Mouse (Mus musculus) neural tube, embryonic 15.5 days (tissue): ENCODE results near the gene Eepd1. TPM values are rescaled to one million over a fixed set of nuclear protein-coding genes. Genes with fewer than 3 reads are reported as not detected.

Source experiments
- ATAC-seq: fragments of 200-750 bp; cut with Nextera tagmentation; 2 replicates; pipeline ENCODE4 v1.8.0; 2017; ENCODE audit warnings: mild to moderate bottlenecking, moderate TSS enrichment, moderate library complexity; ENCODE audit not compliant: low FRiP score
- H3K27ac ChIP-seq: fragments of 300-500 bp; sonication (generic); replicated peaks from 2 replicates; pipeline ENCODE4 v1.5.1; 2015; ENCODE audit warnings: mild to moderate bottlenecking, inconsistent platforms
- H3K27me3 ChIP-seq: fragments of 300-500 bp; sonication (generic); replicated peaks from 2 replicates; pipeline ENCODE4 v1.6.1; 2015; ENCODE audit warnings: inconsistent platforms
- H3K36me3 ChIP-seq: fragments of 300-500 bp; sonication (generic); 2 replicates; pipeline ENCODE4 v1.6.1; 2015; ENCODE audit warnings: inconsistent platforms
- H3K4me1 ChIP-seq: fragments of 300-500 bp; sonication (generic); 2 replicates; pipeline ENCODE4 v1.6.1; 2015; ENCODE audit warnings: inconsistent platforms
- H3K4me2 ChIP-seq: fragments of 300-500 bp; sonication (generic); 2 replicates; pipeline ENCODE4 v1.6.1; 2015; ENCODE audit warnings: inconsistent platforms, mild to moderate bottlenecking, moderate library complexity
- H3K4me3 ChIP-seq: fragments of 300-500 bp; sonication (generic); replicated peaks from 2 replicates; pipeline ENCODE4 v1.5.1; 2015; ENCODE audit warnings: mild to moderate bottlenecking, inconsistent platforms
- H3K9ac ChIP-seq: fragments of 300-500 bp; sonication (generic); replicated peaks from 2 replicates; pipeline ENCODE4 v1.6.1; 2015; ENCODE audit warnings: mild to moderate bottlenecking, inconsistent platforms
- H3K9me3 ChIP-seq: fragments of 300-500 bp; sonication (generic); replicated peaks from 2 replicates; pipeline ENCODE4 v1.6.1; 2016; ENCODE audit warnings: inconsistent platforms
- WGBS: fragments of 180-500 bp; shearing (Covaris S2); methylation state at CpG from one replicate; pipeline ENCODE4 v1.1.7; 2015; ENCODE audit warnings: mixed read lengths; 5-methylcytosine and 5-hydroxymethylcytosine counted together
- polyA plus RNA-seq: library from polyadenylated mRNA; unstranded; fragments of >200 nt; fragmentation: Nextera tagmentation; extraction: Ambion mirVana; gene quantifications from 2 replicates; pipeline ENCODE4 v1.2.1, GENCODE M21; 2015

The Eepd1 gene
- polyA plus RNA-seq, 1 experiment from 2014 or later: 16.7 TPM

GRCm38 (mm10) chr9:25490278-25491145, 9.2 kb downstream of the Eepd1 start:
- no peaks in the 10 kb centered on the region for H3K27me3 ChIP-seq
- H3K4me3 ChIP-seq: no peak overlapping the region
- no peaks in the 10 kb centered on the region for H3K36me3 ChIP-seq
- WGBS: 64% methylated on average over 13 of the region's 13 CpGs
- no peak overlapping the region for H3K4me2 ChIP-seq
- ATAC-seq: no peak
- no peak overlapping the region for H3K9ac ChIP-seq
- H3K9me3 ChIP-seq: no peaks in the 10 kb centered on the region
- H3K27ac ChIP-seq: no peak overlapping the region
- H3K4me1 ChIP-seq: peaks cover 17% of the 10 kb centered on the region; the same call in 1 of the 2 replicates

DNA sequence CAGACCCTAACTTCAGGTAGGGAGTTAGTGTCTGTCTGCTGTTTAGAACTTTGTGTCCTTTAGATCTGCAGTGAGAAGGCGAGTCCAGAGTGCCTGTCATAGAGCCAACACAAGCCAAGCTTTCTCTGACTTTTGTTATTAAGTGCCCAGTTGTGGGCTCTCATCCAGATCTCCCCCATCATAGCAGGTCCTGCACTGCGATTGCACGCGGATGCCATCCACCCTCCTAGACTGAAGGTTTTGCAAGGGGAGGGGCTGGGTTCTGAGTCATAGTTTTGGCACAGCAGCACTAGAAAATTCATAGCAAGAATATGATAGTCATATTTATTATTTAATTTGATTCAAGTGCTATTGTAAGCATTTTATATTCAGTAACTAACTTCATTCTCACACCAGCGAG, 12.6 kb downstream of the Eepd1 start:
- H3K4me3 ChIP-seq: no peak overlapping the region
- no peak overlapping the region for H3K27ac ChIP-seq
- no peak for ATAC-seq
- H3K4me2 ChIP-seq: no peak overlapping the region
- no peaks in the 10 kb centered on the region for H3K36me3 ChIP-seq
- H3K27me3 ChIP-seq: no peaks in the 10 kb centered on the region
- WGBS: 86% methylated on average over 5 of the region's 5 CpGs
- no peaks in the 10 kb centered on the region for H3K4me1 ChIP-seq
- no peaks in the 10 kb centered on the region for H3K9me3 ChIP-seq
- H3K9ac ChIP-seq: no peak overlapping the region

- Histone ChIP-seq H3K36me3 (no peaks in the 10 kb centered on the region), H3K4me3 (no peak overlapping the region), H3K27me3 (no peaks in the 10 kb centered on the region), H3K9ac (no peak overlapping the region), H3K27ac (no peak overlapping the region), H3K4me1 (no peaks in the 10 kb centered on the region), H3K4me2 (no peak overlapping the region), H3K9me3 (no peaks in the 10 kb centered on the region)
- ATAC-seq: no peak
- 89% methylated on average over 10 of the region's 10 CpGs for WGBS
These were observed 14.3 kb downstream of the Eepd1 start for GRCm38 (mm10) chr9:25495601-25496000.

DNA sequence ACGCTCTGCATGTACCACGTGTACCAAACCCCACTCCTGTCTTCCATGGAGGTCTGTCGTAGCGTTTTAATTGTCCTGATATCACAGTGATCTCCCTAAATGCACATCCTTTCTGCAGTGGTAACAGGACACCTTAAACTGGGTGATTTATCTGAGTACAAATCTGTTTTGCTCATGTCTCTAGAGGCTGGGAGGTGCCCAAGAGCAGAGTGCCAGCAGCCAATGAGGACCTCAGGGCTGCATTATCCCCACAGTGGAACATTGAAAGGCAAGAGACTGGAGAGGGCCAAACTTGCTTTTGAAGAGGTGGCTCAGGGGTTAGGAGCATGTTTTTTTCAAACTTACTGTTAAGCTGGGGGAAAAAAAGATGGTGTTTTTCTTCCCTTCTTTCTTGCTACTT, 14.8 kb downstream of the Eepd1 start:
- H3K27me3 ChIP-seq: no peaks in the 10 kb centered on the region
- H3K4me2 ChIP-seq: no peak overlapping the region
- H3K4me1 ChIP-seq: no peaks in the 10 kb centered on the region
- no peak overlapping the region for H3K9ac ChIP-seq
- H3K4me3 ChIP-seq: no peak overlapping the region
- WGBS: 81% methylated on average over 4 of the region's 4 CpGs
- no peak for ATAC-seq
- H3K36me3 ChIP-seq: no peaks in the 10 kb centered on the region
- H3K27ac ChIP-seq: no peak overlapping the region
- H3K9me3 ChIP-seq: no peaks in the 10 kb centered on the region

GRCm38 (mm10) chr9:25496703-25497102, 15.4 kb downstream of the Eepd1 start:
- ATAC-seq: no peak
- 90% methylated on average over 2 of the region's 2 CpGs for WGBS

GRCm38 (mm10) chr9:25498770-25499169, 17.4 kb downstream of the Eepd1 start:
- Histone ChIP-seq H3K9me3 (no peaks in the 10 kb centered on the region), H3K4me1 (no peaks in the 10 kb centered on the region), H3K36me3 (no peaks in the 10 kb centered on the region), H3K9ac (no peak overlapping the region), H3K27me3 (no peaks in the 10 kb centered on the region), H3K4me2 (no peak overlapping the region), H3K27ac (no peak overlapping the region), H3K4me3 (no peak overlapping the region)
- no peak for ATAC-seq
- WGBS: 52% methylated on average over 4 of the region's 4 CpGs

More at GRCm38 (mm10) chr9:25496703-25497102, 15.4 kb downstream of the Eepd1 start:
- Histone ChIP-seq H3K4me2 (no peak overlapping the region), H3K4me3 (no peak overlapping the region), H3K4me1 (no peaks in the 10 kb centered on the region), H3K9me3 (no peaks in the 10 kb centered on the region), H3K27me3 (no peaks in the 10 kb centered on the region), H3K36me3 (no peaks in the 10 kb centered on the region), H3K27ac (no peak overlapping the region), H3K9ac (no peak overlapping the region)

GRCm38 (mm10) chr9:25499306-25499705, 18.0 kb downstream of the Eepd1 start:
- Histone ChIP-seq H3K4me1 (0 out of 2 replicates have a peak, but pooled peaks cover 2% of the 10 kb centered on the region), H3K27me3 (no peaks in the 10 kb centered on the region), H3K4me2 (no peak overlapping the region), H3K27ac (no peak overlapping the region), H3K36me3 (no peaks in the 10 kb centered on the region), H3K4me3 (no peak overlapping the region), H3K9ac (no peak overlapping the region), H3K9me3 (no peaks in the 10 kb centered on the region)
- WGBS: 61% methylated on average over 3 of the region's 3 CpGs
- no peak for ATAC-seq

- no peak overlapping the region for H3K27ac ChIP-seq
- WGBS: 74% methylated on average over 2 of the region's 2 CpGs
- ATAC-seq: no peak
- no peaks in the 10 kb centered on the region for H3K27me3 ChIP-seq
- H3K36me3 ChIP-seq: no peaks in the 10 kb centered on the region
- peaks cover 8% of the 10 kb centered on the region for H3K4me1 ChIP-seq
- no peaks in the 10 kb centered on the region for H3K9me3 ChIP-seq
- H3K4me2 ChIP-seq: no peak overlapping the region
- H3K9ac ChIP-seq: no peak overlapping the region
- H3K4me3 ChIP-seq: no peak overlapping the region
These were observed 18.7 kb downstream of the Eepd1 start for GRCm38 (mm10) chr9:25500031-25500430.

GRCm38 (mm10) chr9:25508825-25509224, 27.5 kb downstream of the Eepd1 start:
- no peak overlapping the region for H3K9ac ChIP-seq
- no peak overlapping the region for H3K4me2 ChIP-seq
- no peak overlapping the region for H3K27ac ChIP-seq
- WGBS: 86% methylated on average over 3 of the region's 3 CpGs
- no peaks in the 10 kb centered on the region for H3K9me3 ChIP-seq
- ATAC-seq: no peak
- no peaks in the 10 kb centered on the region for H3K27me3 ChIP-seq
- H3K36me3 ChIP-seq: no peaks in the 10 kb centered on the region
- no peak overlapping the region for H3K4me3 ChIP-seq
- H3K4me1 ChIP-seq: peaks cover 12% of the 10 kb centered on the region

GRCm38 (mm10) chr9:25510572-25510971, 29.2 kb downstream of the Eepd1 start:
- H3K4me3 ChIP-seq: no peak overlapping the region
- no peaks in the 10 kb centered on the region for H3K27me3 ChIP-seq
- 88% methylated on average over 11 of the region's 11 CpGs for WGBS
- H3K4me1 ChIP-seq: no peaks in the 10 kb centered on the region
- H3K4me2 ChIP-seq: no peak overlapping the region
- H3K9ac ChIP-seq: no peak overlapping the region
- no peak for ATAC-seq
- no peak overlapping the region for H3K27ac ChIP-seq
- H3K9me3 ChIP-seq: no peaks in the 10 kb centered on the region
- H3K36me3 ChIP-seq: no peaks in the 10 kb centered on the region

- Histone ChIP-seq H3K27me3 (no peaks in the 10 kb centered on the region), H3K4me2 (no peak overlapping the region), H3K9me3 (no peaks in the 10 kb centered on the region), H3K9ac (no peak overlapping the region), H3K4me1 (no peaks in the 10 kb centered on the region), H3K27ac (no peak overlapping the region), H3K4me3 (no peak overlapping the region), H3K36me3 (no peaks in the 10 kb centered on the region)
- 70% methylated on average over 2 of the region's 2 CpGs for WGBS
- ATAC-seq: no peak
These were observed 31.7 kb downstream of the Eepd1 start for GRCm38 (mm10) chr9:25513050-25513449.

DNA sequence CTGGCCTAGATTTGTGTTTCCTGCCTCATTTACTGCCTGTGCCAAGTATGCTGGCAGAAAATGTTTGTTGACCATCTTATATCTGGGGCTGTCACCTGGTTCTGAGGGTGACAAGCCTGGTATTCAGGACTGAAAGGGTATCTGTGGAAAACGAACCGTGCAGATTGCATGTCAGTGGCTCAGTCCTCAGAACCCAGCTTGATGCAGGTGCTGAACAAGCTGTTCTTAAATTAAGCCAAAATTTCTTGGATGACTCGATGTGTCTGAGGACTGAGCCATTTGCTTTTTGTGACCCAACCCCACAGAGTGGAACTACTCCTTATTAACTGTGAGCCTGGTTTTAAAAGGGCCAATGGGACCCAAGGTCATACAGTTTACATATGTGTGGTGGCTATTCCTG, 32.2 kb downstream of the Eepd1 start:
- H3K4me3 ChIP-seq: no peak overlapping the region
- H3K27me3 ChIP-seq: no peaks in the 10 kb centered on the region
- no peaks in the 10 kb centered on the region for H3K9me3 ChIP-seq
- H3K4me2 ChIP-seq: no peak overlapping the region
- H3K36me3 ChIP-seq: no peaks in the 10 kb centered on the region
- no peak overlapping the region for H3K27ac ChIP-seq
- no peak for ATAC-seq
- 84% methylated on average over 3 of the region's 3 CpGs for WGBS
- no peak overlapping the region for H3K9ac ChIP-seq
- no peaks in the 10 kb centered on the region for H3K4me1 ChIP-seq
